ENCODE assay signal across 9 mouse cellular contexts in the genomic region with DNA sequence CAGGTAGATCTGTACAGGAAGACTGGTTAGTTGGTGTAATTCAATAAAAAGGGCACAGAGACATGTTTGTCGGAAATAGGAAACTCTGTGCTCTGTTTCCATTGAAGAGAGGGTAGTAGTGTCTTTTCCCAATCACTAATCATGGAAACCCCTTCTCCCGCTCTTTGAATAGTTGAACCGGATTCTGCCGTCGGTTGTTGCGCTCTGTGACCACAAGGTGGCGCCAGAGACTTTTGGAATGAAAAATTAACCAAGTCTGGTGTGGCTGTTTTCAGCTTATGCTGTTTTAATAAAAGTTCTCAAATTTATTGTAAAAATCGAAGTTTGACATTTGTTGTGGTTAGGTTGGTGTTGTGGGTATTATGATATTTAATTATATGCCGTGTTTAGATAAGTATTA. TPM values are rescaled to one million over a fixed set of nuclear protein-coding genes. Genes with fewer than 3 reads are reported as not detected.
DNase-seq lines count a peak whose midpoint lies in the region; ATAC-seq and TF ChIP-seq lines count a peak whose summit lies in the region.
"Had no signal": no experiment of that assay in that cellular context is flagged by ENCODE, and none has a peak within 500 bp of the region (broad histone marks: within the 10 kb centered on the region; RNA-seq: fewer than 3 reads in every experiment).

No protein-coding gene starts in this region.

- no peak overlapping the region for H3K27ac ChIP-seq in forebrain, embryonic 12.5 days
- no peak overlapping the region for H3K27ac ChIP-seq in liver, postnatal 0 days (ENCODE audit: low read depth)
- H3K27ac ChIP-seq: neural tube, embryonic 13.5 days had no signal

- H3K36me3 ChIP-seq in forebrain, embryonic 12.5 days (replicated peaks) = no peaks in the 10 kb centered on the region
- no peaks in the 10 kb centered on the region for H3K36me3 ChIP-seq in liver, postnatal 0 days (replicated peaks; ENCODE audit: insufficient read depth, low read length)
- H3K36me3 ChIP-seq: neural tube, embryonic 13.5 days had no signal

- H3K4me3 ChIP-seq in forebrain, embryonic 12.5 days (replicated peaks) = no peak overlapping the region
- no peak overlapping the region for H3K4me3 ChIP-seq in liver, postnatal 0 days (ENCODE audit: low read depth, low read length)
- H3K4me3 ChIP-seq: neural tube, embryonic 13.5 days had no signal

- H3K9me3 ChIP-seq in forebrain, embryonic 12.5 days = no peaks in the 10 kb centered on the region
- H3K9me3 ChIP-seq in liver, postnatal 0 days (ENCODE audit: low read length) = no peaks in the 10 kb centered on the region
- H3K9me3 ChIP-seq: neural tube, embryonic 13.5 days had no signal

- TF ChIP-seq CTCF in liver, postnatal 0 days (IDR thresholded peaks at IDR 0.05; ENCODE audit: low read depth) = peak; percentile 82

- H3K9ac ChIP-seq in forebrain, embryonic 12.5 days = no peak overlapping the region
- H3K9ac ChIP-seq in liver, postnatal 0 days (replicated peaks) = no peak overlapping the region
- H3K9ac ChIP-seq: neural tube, embryonic 13.5 days had no signal

- peak; percentile 14; the same call in 1 of the 2 replicates for ATAC-seq in forebrain, embryonic 12.5 days (ENCODE audit: low FRiP score)
- no peak for ATAC-seq in liver, postnatal 0 days
- no peak for ATAC-seq in monocyte, adult 5-6 weeks (replicated peaks; ENCODE audit: insufficient number of reproducible peaks, low FRiP score, low TSS enrichment, poor library complexity, severe bottlenecking)

- no peak overlapping the region for H3K4me2 ChIP-seq in forebrain, embryonic 12.5 days
- H3K4me2 ChIP-seq in liver, postnatal 0 days (ENCODE audit: low read depth, low read length) = no peak overlapping the region
- H3K4me2 ChIP-seq: neural tube, embryonic 13.5 days had no signal

- H3K27me3 ChIP-seq in forebrain, embryonic 12.5 days = peaks cover 3% of the 10 kb centered on the region; the same call in 1 of the 2 replicates
- H3K27me3 ChIP-seq in liver, postnatal 0 days (ENCODE audit: insufficient read depth, low read length) = no peaks in the 10 kb centered on the region

- no peak for TF ChIP-seq EP300 in liver, postnatal 0 days (IDR thresholded peaks at IDR 0.05; ENCODE audit: low read depth)

- peak; percentile 56 for DNase-seq in urinary bladder, postnatal 14 days (ENCODE audit: low spot score)
- no peak for DNase-seq in urinary bladder, adult 2 months (ENCODE audit: low spot score)
- DNase-seq in brain, adult 2 months (ENCODE audit: low read depth, low spot score) = peak; percentile 43
- peak; percentile 57 for DNase-seq in kidney, postnatal 14 days
- DNase-seq in liver, postnatal 0 days = peak; percentile 60
- peak; percentile 75 for DNase-seq in retina, postnatal 1 day

- H3K4me1 ChIP-seq in forebrain, embryonic 12.5 days = no peaks in the 10 kb centered on the region
- no peaks in the 10 kb centered on the region for H3K4me1 ChIP-seq in liver, postnatal 0 days (ENCODE audit: insufficient read depth)
- H3K4me1 ChIP-seq: neural tube, embryonic 13.5 days had no signal

- WGBS in forebrain, embryonic 12.5 days = 2% methylated on average over 9 of the region's 9 CpGs
- 2% methylated on average over 9 of the region's 9 CpGs for WGBS in liver, postnatal 0 days (ENCODE audit: insufficient replicate concordance)

RNA-seq across cellular contexts. Expression of a gene that starts 5.9 kb away (rescaled TPM):
- 1.8 and 1.9 TPM in 2 replicates for polyA plus RNA-seq in urinary bladder, adult 2 months (2012; rRNA removed)
- 3.7 and 4.3 TPM in 2 replicates for polyA plus RNA-seq in forebrain, embryonic 12.5 days (2016; fragmentation: Nextera tagmentation; extraction: Ambion mirVana)
- polyA plus RNA-seq in liver, postnatal 0 days (2015; fragmentation: Nextera tagmentation; extraction: Ambion mirVana) = 1.1 and 1.9 TPM in 2 replicates
- not detected in 3 replicates for total RNA-seq in monocyte, adult 5-6 weeks (2017)
